Mouse (Mus musculus): ENCODE measurements around the gene Lce1c.
"Not testable (repeated sequence)": the region's sequence is repeated elsewhere in the genome, so short reads cannot be mapped to it uniquely, and the experiment has no call there.

Gene Lce1c

DNA sequence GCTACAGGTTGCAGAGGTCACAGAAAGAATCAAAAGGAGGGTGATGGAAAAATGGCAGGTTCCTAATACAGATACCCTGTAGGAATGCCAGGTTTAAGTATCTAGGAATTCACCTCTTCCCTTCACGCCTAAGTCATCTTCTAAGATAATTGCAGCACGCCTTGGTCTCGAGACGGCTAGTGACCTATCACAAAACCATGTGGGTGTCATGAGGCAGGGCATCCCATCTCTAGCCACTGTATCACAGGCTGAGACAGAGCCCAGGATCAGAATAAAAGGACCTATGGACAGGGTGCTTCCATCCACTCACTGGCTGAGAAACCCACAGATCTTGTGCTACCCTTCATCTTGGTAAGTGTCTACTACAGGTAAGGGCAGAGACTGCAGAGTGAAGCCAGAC lies at the start of gene Lce1c:
Gene Lce1c, plus strand, starts transcription at position 301 of the 400 bp plus-strand sequence.
- DNase-seq (ENCODE audit: low read depth, low spot score) = no peak

DNA sequence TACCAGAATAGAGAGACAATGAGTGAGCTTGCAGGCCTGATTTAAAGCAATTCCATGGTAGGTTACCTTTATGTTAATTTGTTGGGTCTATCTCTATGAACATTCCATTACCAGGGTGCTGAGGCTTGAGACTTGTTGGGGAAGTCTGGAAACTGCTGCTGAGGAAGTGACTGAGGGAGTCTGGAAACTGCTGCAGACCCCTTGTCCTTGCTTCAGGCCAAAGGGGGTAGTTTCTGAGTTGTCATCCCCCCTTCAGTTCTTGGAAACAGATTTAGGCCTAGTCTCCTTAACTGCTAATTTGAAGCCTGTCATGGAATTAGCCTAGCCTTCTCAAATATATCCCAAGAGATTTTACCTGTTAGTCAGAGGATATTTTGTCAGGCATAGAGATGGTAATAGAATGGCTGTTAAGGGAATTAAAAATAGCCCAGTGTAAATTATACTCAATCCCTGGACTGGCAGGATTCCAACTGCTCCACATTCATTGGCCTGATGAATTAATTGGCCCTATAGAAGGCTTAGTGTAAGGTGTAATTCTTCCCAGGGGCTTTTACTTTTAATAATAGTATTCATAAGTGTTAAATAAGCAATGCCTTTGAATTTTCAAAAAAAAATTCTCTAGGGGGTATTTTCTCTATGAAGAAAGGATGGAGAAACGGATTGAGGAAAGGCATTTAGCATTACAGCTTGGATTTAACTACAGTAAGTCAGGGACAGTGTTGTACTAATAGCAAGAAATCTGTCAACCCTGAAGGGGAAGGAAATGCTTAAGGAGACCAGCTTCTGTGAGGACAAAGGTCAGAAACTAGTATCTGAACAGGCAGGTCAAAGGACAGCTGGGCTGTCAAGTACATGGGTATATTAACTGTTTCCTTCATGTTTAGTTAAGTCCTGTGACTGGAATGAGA lies 41.0 kb upstream of the Lce1c start:
- no peak for DNase-seq (ENCODE audit: low read depth, low spot score)

DNA sequence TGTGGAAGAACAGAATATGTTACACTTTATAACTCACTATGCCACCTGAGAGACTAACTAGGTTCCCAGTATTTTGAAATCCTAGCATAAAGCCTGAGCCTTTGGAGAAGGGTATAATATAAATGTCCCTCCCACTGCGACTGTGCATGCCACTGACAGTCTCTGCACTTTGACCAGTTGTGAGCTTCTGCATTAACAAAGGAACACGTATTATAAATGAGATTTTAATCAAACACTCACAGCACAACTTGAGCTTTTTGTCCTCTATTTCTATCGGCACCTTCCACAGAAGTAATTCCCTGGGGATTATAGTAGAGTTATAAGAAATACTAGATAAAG lies 40.4 kb upstream of the Lce1c start:
- DNase-seq (ENCODE audit: low read depth, low spot score) = no peak

DNA sequence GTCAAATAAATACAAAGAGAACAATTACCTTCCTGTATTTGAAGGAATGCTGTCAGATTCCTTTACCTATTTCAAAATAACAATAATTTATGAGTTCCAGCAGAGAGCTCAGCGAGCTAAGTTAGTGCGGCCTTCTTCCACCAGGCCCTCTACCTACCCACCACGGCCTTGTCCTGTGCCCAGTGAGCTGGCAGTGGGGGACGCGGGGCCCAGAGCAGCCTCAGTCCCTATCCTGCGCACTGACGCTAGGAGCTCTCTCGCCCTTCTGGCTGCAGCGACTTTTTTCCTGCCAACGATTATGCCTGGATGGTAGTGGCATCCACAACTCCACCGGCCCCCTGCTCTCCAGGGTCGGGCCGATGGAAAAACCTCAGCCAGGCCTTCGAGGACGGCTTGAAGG lies 39.2 kb upstream of the Lce1c start:
- no peak for DNase-seq (ENCODE audit: low read depth, low spot score)

DNA sequence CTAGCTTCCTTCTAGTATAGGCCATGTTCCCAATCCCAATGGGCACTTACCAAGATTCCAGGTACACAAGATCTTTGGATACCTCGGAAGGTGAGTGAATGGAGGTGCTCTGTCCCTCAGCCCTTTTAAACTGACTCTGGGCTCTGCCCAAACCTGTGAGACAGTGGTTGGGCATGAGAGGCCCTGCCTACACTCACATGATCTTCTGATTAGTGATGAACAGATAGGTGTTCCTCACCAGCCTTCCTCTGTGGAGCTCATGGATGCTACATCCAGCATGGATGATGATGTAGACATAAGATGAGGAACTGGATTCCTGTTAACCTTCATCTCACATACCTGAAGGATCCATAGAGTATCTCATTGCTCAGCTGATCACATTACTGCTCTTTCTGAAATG lies 30.8 kb upstream of the Lce1c start, which contains the start of gene Lce1a1:
Gene Lce1a1, minus strand, starts transcription at position 101 of the 400 bp plus-strand sequence.
- DNase-seq (ENCODE audit: low read depth, low spot score) = no peak

DNA sequence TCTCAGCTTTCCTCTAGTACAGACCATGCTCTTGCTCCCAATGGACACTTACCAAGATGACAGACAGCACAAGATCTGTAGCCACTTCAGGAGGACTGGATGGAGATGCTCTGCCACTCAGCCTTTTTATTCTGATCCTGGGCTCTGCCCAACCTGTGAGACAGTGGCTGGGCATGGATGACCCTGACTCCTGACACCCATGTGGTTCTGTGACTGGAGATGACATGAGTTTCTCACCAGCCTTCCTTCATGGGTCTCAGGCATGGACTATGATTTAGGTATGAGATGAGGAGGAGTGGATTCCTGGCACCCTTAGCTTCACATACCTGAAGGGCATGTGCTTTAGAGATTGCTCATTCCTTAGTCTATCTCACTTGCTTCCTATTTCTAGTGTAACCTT lies 22.2 kb upstream of the Lce1c start, which contains the start of gene Lce1b:
Gene Lce1b, minus strand, starts transcription at position 101 of the 400 bp plus-strand sequence.
- no peak for DNase-seq (ENCODE audit: low read depth, low spot score)

DNA sequence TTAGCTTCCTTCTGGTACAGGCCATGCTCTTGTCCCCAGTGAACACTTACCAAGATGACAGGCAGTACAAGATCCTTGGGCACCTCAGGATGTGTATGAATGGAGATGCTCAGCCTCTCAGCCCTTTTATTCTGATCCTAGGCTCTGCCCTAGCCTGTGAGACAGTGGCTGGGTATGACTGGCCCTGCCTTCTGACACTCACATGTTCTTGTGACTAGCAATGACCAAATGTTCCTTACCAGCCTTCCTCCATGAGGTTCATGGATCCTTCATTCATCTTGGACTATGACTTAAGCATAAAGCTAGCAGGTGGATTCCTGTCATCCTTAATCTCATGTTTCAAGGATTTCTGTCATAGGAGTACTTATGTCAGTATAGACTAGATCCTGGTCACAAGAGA lies 8.8 kb upstream of the Lce1c start, which contains the start of gene Lce1a2:
Gene Lce1a2, minus strand, starts transcription at position 101 of the 400 bp plus-strand sequence.
- no peak for DNase-seq (ENCODE audit: low read depth, low spot score)

DNA sequence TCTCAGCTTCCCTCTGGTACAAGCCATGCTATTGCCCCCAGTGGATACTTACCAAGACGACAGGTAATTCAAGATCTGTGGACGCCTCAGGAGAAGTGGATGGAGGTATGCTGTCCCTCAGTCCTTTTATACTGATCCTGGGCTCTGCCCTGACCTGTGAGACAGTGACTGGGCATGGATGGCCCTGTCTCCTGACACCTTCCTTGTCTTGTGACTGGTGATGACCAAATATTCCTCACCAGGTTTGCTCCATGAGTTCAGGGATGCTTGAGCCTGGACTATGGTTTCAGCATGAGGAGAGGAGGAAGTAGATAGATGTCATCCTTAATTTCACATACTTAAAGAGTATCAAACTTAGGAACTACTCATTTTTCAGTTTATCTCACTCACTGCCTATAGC lies 8.1 kb downstream of the Lce1c start, which contains the start of gene Lce1d:
Gene Lce1d, minus strand, starts transcription at position 101 of the 400 bp plus-strand sequence.
- no peak for DNase-seq (ENCODE audit: low read depth, low spot score)

DNA sequence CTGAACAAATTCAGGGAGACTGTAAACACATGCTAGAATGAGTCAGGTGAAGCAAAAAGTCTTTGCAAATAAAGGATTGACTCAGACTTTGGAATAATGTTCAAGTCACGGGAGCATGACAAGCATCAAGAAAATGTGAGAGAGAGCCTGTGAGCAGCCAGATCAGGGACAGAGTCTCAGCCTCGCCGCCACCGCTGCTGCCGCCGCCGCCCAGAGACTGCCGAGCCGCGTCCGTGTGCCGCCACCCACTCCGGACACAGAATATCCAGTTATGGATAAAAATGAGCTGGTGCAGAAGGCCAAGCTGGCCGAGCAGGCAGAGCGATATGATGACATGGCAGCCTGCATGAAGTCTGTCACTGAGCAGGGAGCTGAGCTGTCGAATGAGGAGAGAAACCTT lies 10.1 kb downstream of the Lce1c start:
- DNase-seq (ENCODE audit: low read depth, low spot score) = not testable (repeated sequence)

DNA sequence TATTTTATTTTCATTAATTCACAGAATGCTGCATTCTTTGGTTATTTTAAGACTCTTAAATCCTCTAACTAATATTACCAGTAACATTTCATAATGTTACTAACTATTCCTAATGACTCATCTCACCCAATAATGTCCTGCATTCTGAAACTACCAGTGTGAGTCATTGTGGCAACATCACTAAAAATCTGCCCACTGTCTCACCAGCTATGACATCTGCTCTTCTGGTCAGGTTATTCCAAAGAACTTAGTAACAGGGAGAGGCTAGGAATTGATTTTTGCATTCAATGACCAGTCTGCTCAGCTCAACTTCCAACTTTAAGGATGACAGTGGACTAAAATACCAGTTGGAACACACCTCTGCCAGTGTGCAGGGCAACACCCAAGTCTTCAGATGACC lies 12.6 kb downstream of the Lce1c start:
- no peak for DNase-seq (ENCODE audit: low read depth, low spot score)

DNA sequence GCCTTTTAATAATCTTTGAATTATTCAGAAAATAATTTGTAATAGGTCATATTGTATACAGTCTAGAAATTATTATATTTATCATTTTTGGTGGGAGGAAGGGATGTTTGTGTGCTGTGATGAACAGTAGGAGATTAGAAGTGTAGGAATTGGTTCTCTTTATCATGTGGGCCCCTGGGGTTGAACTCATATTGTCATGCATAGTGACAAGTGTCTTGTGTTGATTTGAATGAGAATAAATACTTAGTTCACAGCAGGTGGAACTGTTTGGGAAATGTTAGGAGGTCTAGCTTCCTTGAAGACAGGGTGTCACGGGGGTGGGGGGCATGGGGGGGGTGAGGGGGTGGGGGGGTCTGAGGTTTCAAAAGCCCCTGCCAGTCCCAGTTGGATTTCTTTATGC lies 15.6 kb downstream of the Lce1c start:
- DNase-seq (ENCODE audit: low read depth, low spot score) = no peak

DNA sequence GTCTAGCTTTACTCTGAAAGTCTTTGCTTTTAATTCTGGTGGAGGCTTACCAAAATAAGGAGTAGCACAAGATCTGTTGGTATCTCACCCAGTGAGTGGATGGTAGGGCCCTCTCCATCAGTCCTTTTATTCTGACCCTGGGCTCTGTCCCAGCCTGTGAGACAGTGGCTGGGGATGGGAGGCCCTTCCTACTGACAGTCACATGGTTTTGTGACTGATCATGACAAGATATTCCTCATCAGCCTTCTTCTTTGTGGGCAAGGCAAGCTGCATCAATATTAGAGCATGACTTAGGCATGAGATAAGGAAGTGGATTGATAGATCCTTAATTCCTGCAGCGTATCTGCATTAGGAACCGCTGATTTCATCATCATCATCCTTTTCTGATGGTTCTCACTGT lies 29.9 kb downstream of the Lce1c start, which contains the start of gene Lce1e:
Gene Lce1e, minus strand, starts transcription at position 101 of the 400 bp plus-strand sequence.
- DNase-seq (ENCODE audit: low read depth, low spot score) = no peak

DNA sequence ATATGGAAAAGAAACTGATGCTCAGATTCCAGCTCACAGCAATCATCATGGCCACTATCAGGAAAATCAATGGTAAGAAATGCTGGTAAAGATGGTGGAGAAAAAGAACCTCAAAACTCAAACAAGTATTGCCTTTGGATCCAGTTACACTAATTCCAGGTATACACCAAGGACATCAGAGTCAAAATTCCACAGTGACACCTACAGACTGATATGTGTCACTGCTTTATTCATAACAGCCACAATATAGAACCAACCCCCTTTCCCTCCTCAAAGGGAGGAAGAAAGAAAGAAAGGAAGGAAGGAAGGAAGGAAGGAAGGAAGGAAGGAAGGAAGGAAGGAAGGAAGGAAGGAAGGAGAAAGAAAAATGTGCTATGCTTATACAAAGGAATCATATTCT lies 36.1 kb downstream of the Lce1c start:
- DNase-seq (ENCODE audit: low read depth, low spot score) = no peak

DNA sequence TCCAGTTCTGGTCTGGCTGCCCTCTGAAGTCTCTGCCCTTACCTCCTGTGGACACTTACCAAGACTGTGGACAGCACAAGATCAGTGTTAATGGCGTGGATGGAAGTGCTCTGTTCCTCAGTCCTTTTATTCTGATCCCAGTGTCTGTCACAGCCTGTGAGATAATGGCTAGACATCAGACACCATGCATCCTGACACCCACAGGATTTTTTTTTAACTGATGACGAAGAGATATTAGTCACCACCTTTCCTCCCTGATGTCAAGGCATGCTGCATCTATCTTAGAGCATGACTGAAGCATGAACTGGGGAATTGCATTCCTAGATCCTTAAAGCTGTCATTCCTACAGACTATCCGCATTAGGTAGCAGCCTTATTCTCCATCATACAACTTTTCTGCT lies 41.2 kb downstream of the Lce1c start, which contains the start of gene Lce1f:
Gene Lce1f, minus strand, starts transcription at position 101 of the 400 bp plus-strand sequence.
- no peak for DNase-seq (ENCODE audit: low read depth, low spot score)

DNA sequence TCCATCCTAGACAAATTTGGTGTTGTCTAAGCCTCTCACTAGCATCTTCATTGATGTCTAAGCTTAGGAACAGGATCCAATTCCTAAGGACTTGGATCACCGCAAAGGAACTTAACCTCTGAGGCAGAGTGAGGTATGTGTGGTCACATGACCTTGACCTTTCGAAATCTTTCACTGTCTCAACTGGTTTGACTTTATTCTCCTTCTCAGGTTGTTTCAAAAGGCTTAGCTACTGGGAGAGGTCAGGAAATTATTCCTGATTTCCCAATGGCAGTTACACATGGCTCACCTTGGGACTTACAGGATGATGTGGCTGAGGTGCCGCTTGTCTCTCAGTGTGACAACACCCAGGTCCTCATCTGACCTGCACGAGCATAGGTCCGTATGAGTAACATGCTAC lies 43.6 kb downstream of the Lce1c start:
- no peak for DNase-seq (ENCODE audit: low read depth, low spot score)

Data from CD4-positive, CD25-positive, alpha-beta regulatory T cell, adult 2 months (primary cell).